ENCODE assay signal across 8 mouse cellular contexts in the genomic region with DNA sequence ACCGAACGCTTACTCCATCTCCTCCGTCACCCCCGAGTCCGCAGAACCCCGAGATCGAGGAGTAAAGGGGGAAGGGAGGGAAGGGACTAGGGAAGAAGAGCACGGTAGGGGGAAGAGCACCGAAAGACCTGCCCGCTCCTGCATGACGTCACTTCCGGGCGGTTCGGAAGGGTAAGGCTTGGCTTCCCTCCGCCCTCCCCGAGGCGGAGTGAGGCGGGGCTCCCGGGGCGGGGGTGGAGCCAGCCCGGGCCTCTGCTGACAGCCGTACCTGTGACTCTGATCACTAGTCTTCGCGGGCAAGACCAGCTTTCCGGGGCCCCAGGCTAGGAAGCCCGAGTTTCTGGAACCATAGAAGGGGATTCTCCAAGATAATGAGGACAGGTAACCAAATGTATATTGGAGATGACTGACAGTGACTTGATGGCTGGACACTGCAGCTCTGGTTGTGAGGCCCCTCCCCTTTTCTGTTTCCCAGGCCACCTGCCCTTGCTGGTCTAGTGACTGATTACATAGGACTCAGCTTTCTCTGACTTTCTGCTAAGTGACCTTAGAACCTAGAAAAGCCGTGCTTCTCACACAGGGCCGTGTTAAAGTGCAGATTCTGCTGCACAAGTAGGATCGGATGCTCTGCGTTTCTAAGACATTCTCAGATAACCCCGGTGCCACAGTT. TPM values are rescaled to one million over a fixed set of nuclear protein-coding genes. Genes with fewer than 3 reads are reported as not detected.
DNase-seq lines count a peak whose midpoint lies in the region; ATAC-seq and TF ChIP-seq lines count a peak whose summit lies in the region.

Gene Scyl2 (minus strand): TSS at position 147 of the 670 bp plus-strand sequence.

- peak within 1 kb of the TSS; percentile 97 for H3K4me3 ChIP-seq in C2C12 (ENCODE audit: insufficient read depth, poor library complexity, severe bottlenecking)
- H3K4me3 ChIP-seq in erythroblast, embryonic 14.5 days (replicated peaks) = peak within 1 kb of the TSS; percentile 97
- peak within 1 kb of the TSS; percentile 99 for H3K4me3 ChIP-seq in heart, embryonic 12.5 days
- H3K4me3 ChIP-seq in kidney, postnatal 0 days (replicated peaks; ENCODE audit: low read depth, low read length) = peak within 1 kb of the TSS; percentile 96
- H3K4me3 ChIP-seq in liver, embryonic 11.5 days (ENCODE audit: low read depth, low read length) = peak within 1 kb of the TSS; percentile 99
- H3K4me3 ChIP-seq in stomach, embryonic 14.5 days (ENCODE audit: low read depth, low read length) = peak within 1 kb of the TSS; percentile 100

- H3K36me3 ChIP-seq in C2C12 (ENCODE audit: control insufficient read depth, insufficient read depth) = no peaks in the 10 kb centered on the region
- peaks cover 10% of the 10 kb centered on the region for H3K36me3 ChIP-seq in erythroblast, embryonic 14.5 days (ENCODE audit: control insufficient read depth)
- 0 out of 2 replicates have a peak, but pooled peaks cover 5% of the 10 kb centered on the region for H3K36me3 ChIP-seq in heart, embryonic 12.5 days
- H3K36me3 ChIP-seq in kidney, postnatal 0 days (ENCODE audit: insufficient read depth, low read length) = no peaks in the 10 kb centered on the region
- H3K36me3 ChIP-seq in liver, embryonic 11.5 days (ENCODE audit: control insufficient read depth, insufficient read depth, low read length) = no peaks in the 10 kb centered on the region
- H3K36me3 ChIP-seq in stomach, embryonic 14.5 days (ENCODE audit: control insufficient read depth, insufficient read depth, low read length) = no peaks in the 10 kb centered on the region

- H3ac ChIP-seq in C2C12 (ENCODE audit: control insufficient read depth, insufficient read length, low read depth) = peak within 1 kb of the TSS; percentile 96

- peaks cover 65% of the 10 kb centered on the region for H3K4me1 ChIP-seq in erythroblast, embryonic 14.5 days (ENCODE audit: control insufficient read depth)
- H3K4me1 ChIP-seq in heart, embryonic 12.5 days (replicated peaks) = peaks cover 15% of the 10 kb centered on the region
- peaks cover 4% of the 10 kb centered on the region; the same call in 1 of the 2 replicates for H3K4me1 ChIP-seq in kidney, postnatal 0 days (replicated peaks; ENCODE audit: insufficient read depth, low read length)
- peaks cover 32% of the 10 kb centered on the region for H3K4me1 ChIP-seq in liver, embryonic 11.5 days (replicated peaks; ENCODE audit: control insufficient read depth, insufficient read depth, low read length)
- no peaks in the 10 kb centered on the region for H3K4me1 ChIP-seq in stomach, embryonic 14.5 days (ENCODE audit: control insufficient read depth, insufficient read depth, low read length)

- H3K9me3 ChIP-seq in erythroblast, embryonic 14.5 days (ENCODE audit: control insufficient read depth, low read length) = no peaks in the 10 kb centered on the region
- H3K9me3 ChIP-seq in heart, embryonic 12.5 days (replicated peaks) = no peaks in the 10 kb centered on the region
- H3K9me3 ChIP-seq in kidney, postnatal 0 days (replicated peaks; ENCODE audit: low read length) = no peaks in the 10 kb centered on the region
- no peaks in the 10 kb centered on the region for H3K9me3 ChIP-seq in liver, embryonic 11.5 days (ENCODE audit: control insufficient read depth, low read length)
- no peaks in the 10 kb centered on the region for H3K9me3 ChIP-seq in stomach, embryonic 14.5 days (ENCODE audit: control insufficient read depth, low read depth, low read length)

- peak within 1 kb of the TSS; percentile 44; the same call in 1 of the 2 replicates for H3K27ac ChIP-seq in heart, embryonic 12.5 days (ENCODE audit: poor library complexity, severe bottlenecking)
- H3K27ac ChIP-seq in kidney, postnatal 0 days = peak within 1 kb of the TSS; percentile 85
- H3K27ac ChIP-seq in liver, embryonic 11.5 days (ENCODE audit: low read depth, low read length) = peak within 1 kb of the TSS; percentile 88
- H3K27ac ChIP-seq in stomach, embryonic 14.5 days (ENCODE audit: low read length) = peak within 1 kb of the TSS; percentile 72

- peaks cover 9% of the 10 kb centered on the region for H3K27me3 ChIP-seq in C2C12 (ENCODE audit: control insufficient read depth, insufficient read depth, insufficient read length)
- no peaks in the 10 kb centered on the region for H3K27me3 ChIP-seq in erythroblast, embryonic 14.5 days (ENCODE audit: control insufficient read depth)
- no peaks in the 10 kb centered on the region for H3K27me3 ChIP-seq in heart, embryonic 12.5 days (replicated peaks)
- H3K27me3 ChIP-seq in kidney, postnatal 0 days (ENCODE audit: insufficient read depth, low read length) = no peaks in the 10 kb centered on the region
- H3K27me3 ChIP-seq in liver, embryonic 11.5 days (replicated peaks; ENCODE audit: control insufficient read depth, insufficient read depth, low read length) = no peaks in the 10 kb centered on the region
- no peaks in the 10 kb centered on the region for H3K27me3 ChIP-seq in stomach, embryonic 14.5 days (ENCODE audit: control insufficient read depth, insufficient read depth, low read length)

- peak; percentile 99 for ATAC-seq in heart, embryonic 12.5 days (ENCODE audit: insufficient number of reproducible peaks, low FRiP score)
- ATAC-seq in kidney, postnatal 0 days (replicated peaks; ENCODE audit: low FRiP score, low read depth) = peak; percentile 99
- ATAC-seq in liver, embryonic 11.5 days (replicated peaks; ENCODE audit: low FRiP score) = peak; percentile 95
- ATAC-seq in stomach, embryonic 14.5 days (ENCODE audit: insufficient number of reproducible peaks, insufficient read depth, low FRiP score, low read depth) = peak; percentile 98

- DNase-seq in brain, embryonic 14.5 days (ENCODE audit: low read depth) = peak; percentile 97
- DNase-seq in kidney, postnatal 0 days (ENCODE audit: low spot score) = peak; percentile 94
- DNase-seq in liver, embryonic 11.5 days (ENCODE audit: low spot score) = peak; percentile 93
- peak; percentile 97 for DNase-seq in naive thymus-derived CD4-positive, alpha-beta T cell, adult 2 months (ENCODE audit: low read depth)

- peak within 1 kb of the TSS; percentile 98 for H3K9ac ChIP-seq in heart, embryonic 12.5 days
- H3K9ac ChIP-seq in kidney, postnatal 0 days (ENCODE audit: low read depth, low read length) = peak within 1 kb of the TSS; percentile 90
- peak within 1 kb of the TSS; percentile 92 for H3K9ac ChIP-seq in liver, embryonic 11.5 days (ENCODE audit: low read depth, low read length)
- peak within 1 kb of the TSS; percentile 95 for H3K9ac ChIP-seq in stomach, embryonic 14.5 days (replicated peaks; ENCODE audit: low read depth, low read length)

- peaks cover 50% of the 10 kb centered on the region for H3K79me2 ChIP-seq in C2C12 (ENCODE audit: control insufficient read depth, insufficient read depth)

- 5% methylated on average over 31 of the region's 31 CpGs for WGBS in heart, embryonic 12.5 days
- 4% methylated on average over 31 of the region's 31 CpGs for WGBS in kidney, postnatal 0 days
- 5% methylated on average over 31 of the region's 31 CpGs for WGBS in liver, embryonic 11.5 days
- 4% methylated on average over 31 of the region's 31 CpGs for WGBS in stomach, embryonic 14.5 days

- peaks cover 36% of the 10 kb centered on the region for H3K79me3 ChIP-seq in C2C12 (ENCODE audit: low read depth)

- H3K4me2 ChIP-seq in heart, embryonic 12.5 days = peak within 1 kb of the TSS; percentile 84
- H3K4me2 ChIP-seq in kidney, postnatal 0 days (ENCODE audit: low read length) = peak within 1 kb of the TSS; percentile 89
- H3K4me2 ChIP-seq in liver, embryonic 11.5 days = peak within 1 kb of the TSS; percentile 87
- peak within 1 kb of the TSS; percentile 55 for H3K4me2 ChIP-seq in stomach, embryonic 14.5 days (replicated peaks; ENCODE audit: low read depth, low read length)

- TF ChIP-seq CTCF in C2C12 (IDR thresholded peaks at IDR 0.05; ENCODE audit: control insufficient read depth, insufficient read depth, insufficient read length) = no peak
- TF ChIP-seq CTCF in brain, embryonic 14.5 days (IDR thresholded peaks at IDR 0.05; ENCODE audit: borderline replicate concordance, extremely low read depth, insufficient read depth, insufficient read length) = no peak
- TF ChIP-seq CTCF in kidney, postnatal 0 days (IDR thresholded peaks at IDR 0.05; ENCODE audit: low read depth) = no peak

- peak; percentile 36; the same call in 1 of the 2 replicates for TF ChIP-seq POLR2A in brain, embryonic 14.5 days (IDR thresholded peaks at IDR 0.05; ENCODE audit: borderline replicate concordance, extremely low read depth, insufficient read depth, insufficient read length, poor library complexity, severe bottlenecking)

TF ChIP-seq in C2C12, 6 proteins besides CTCF, POLR2A, EP300 and RAD21:
- TF ChIP-seq FOSL1 (IDR thresholded peaks at IDR 0.05; ENCODE audit: insufficient read depth, low read length, poor library complexity, severe bottlenecking) (no peak), MYOG (IDR thresholded peaks at IDR 0.05; ENCODE audit: control insufficient read depth, extremely low read depth, insufficient read length) (no peak), MAX (IDR thresholded peaks at IDR 0.05) (no peak), MYOD1 (IDR thresholded peaks at IDR 0.05; ENCODE audit: control insufficient read depth, insufficient read length, low read depth) (no peak), USF1 (IDR thresholded peaks at IDR 0.05; ENCODE audit: low read depth) (no peak)
TF ChIP-seq in C2C12: peak in this region for 0.

RNA-seq across cellular contexts. Expression of gene Scyl2, which starts in this region (rescaled TPM):
- 6.7 TPM for polyA plus RNA-seq in C2C12 (2012; fragmentation: generic; extraction: Trizol)
- 44.8 and 49.0 TPM in 2 replicates for polyA plus RNA-seq in brain, embryonic 14.5 days (2012; rRNA removed)
- 0.29 and 1.3 TPM in 2 replicates for polyA plus RNA-seq in erythroblast, embryonic 14.5 days (2012)
- polyA plus RNA-seq in heart, embryonic 12.5 days (2016; fragmentation: Nextera tagmentation; extraction: Ambion mirVana) = 7.1 TPM in 2 replicates
- 6.7 and 7.0 TPM in 2 replicates for polyA plus RNA-seq in kidney, postnatal 0 days (2015; fragmentation: Nextera tagmentation; extraction: Ambion mirVana)
- polyA plus RNA-seq in liver, embryonic 11.5 days (2014; fragmentation: Nextera tagmentation; extraction: Ambion mirVana) = 11.7 and 13.3 TPM in 2 replicates
- polyA plus RNA-seq in stomach, embryonic 14.5 days (2014; fragmentation: Nextera tagmentation; extraction: Ambion mirVana) = 15.2 and 16.1 TPM in 2 replicates

Comparison
In these comparisons a context has a peak if more than half of its experiments do, and no peak if none do; other contexts are left out.
1. Peak in every context shown above with its lines: DNase-seq, ATAC-seq, H3K4me3 ChIP-seq and H3K27ac ChIP-seq.